Mouse (Mus musculus) frontal cortex, postnatal 25 days (tissue): ENCODE measurements around the gene Peli2.

Experiments
- DNase-seq, 2 experiments: peaks; one replicate each; pipeline ENCODE4 v3.0.0; 2022; ENCODE audit warnings: low spot score in 2 of 2

Gene Peli2

GRCm38 (mm10) chr14:48189330-48189729 is 68.7 kb downstream of the Peli2 start:
- DNase-seq: no peak

- DNase-seq: no peak
Measured at GRCm38 (mm10) chr14:48190946-48191345, 70.3 kb downstream of the Peli2 start.

- DNase-seq: no peak
Measured at GRCm38 (mm10) chr14:48191925-48192324, 71.3 kb downstream of the Peli2 start.

- DNase-seq: no peak
Measured at GRCm38 (mm10) chr14:48196804-48197203, 76.2 kb downstream of the Peli2 start.

GRCm38 (mm10) chr14:48197287-48197686 is 76.7 kb downstream of the Peli2 start:
- DNase-seq: no peak

GRCm38 (mm10) chr14:48198190-48198954 is 77.7 kb downstream of the Peli2 start:
- DNase-seq: no peak

- no peak for DNase-seq
Measured at GRCm38 (mm10) chr14:48198957-48199356, 78.3 kb downstream of the Peli2 start.

GRCm38 (mm10) chr14:48199506-48199905 is 78.9 kb downstream of the Peli2 start:
- no peak for DNase-seq

- no peak for DNase-seq
Measured at GRCm38 (mm10) chr14:48200291-48200690, 79.7 kb downstream of the Peli2 start.

GRCm38 (mm10) chr14:48200788-48201187 is 80.2 kb downstream of the Peli2 start:
- DNase-seq: no peak

- no peak for DNase-seq
Measured at GRCm38 (mm10) chr14:48201403-48201802, 80.8 kb downstream of the Peli2 start.

- no peak for DNase-seq
Measured at GRCm38 (mm10) chr14:48202096-48203036, 81.7 kb downstream of the Peli2 start.

GRCm38 (mm10) chr14:48205044-48205443 is 84.4 kb downstream of the Peli2 start:
- DNase-seq: no peak

- DNase-seq: no peak
Measured at GRCm38 (mm10) chr14:48205635-48206034, 85.0 kb downstream of the Peli2 start.

GRCm38 (mm10) chr14:48207119-48207518 is 86.5 kb downstream of the Peli2 start:
- no peak for DNase-seq

GRCm38 (mm10) chr14:48207746-48208640 is 87.4 kb downstream of the Peli2 start:
- DNase-seq: no peak

GRCm38 (mm10) chr14:48209436-48209835 is 88.8 kb downstream of the Peli2 start:
- no peak for DNase-seq

- DNase-seq: no peak
Measured at GRCm38 (mm10) chr14:48210089-48210488, 89.5 kb downstream of the Peli2 start.

- DNase-seq: no peak
Measured at GRCm38 (mm10) chr14:48211526-48211925, 90.9 kb downstream of the Peli2 start.

GRCm38 (mm10) chr14:48212839-48213238 is 92.2 kb downstream of the Peli2 start:
- no peak for DNase-seq

GRCm38 (mm10) chr14:48213593-48213992 is 93.0 kb downstream of the Peli2 start:
- DNase-seq: no peak

- no peak for DNase-seq
Measured at GRCm38 (mm10) chr14:48222051-48222450, 101.4 kb downstream of the Peli2 start.
